Mouse (Mus musculus): ENCODE data around the gene Tmppe. TPM values are rescaled to one million over a fixed set of nuclear protein-coding genes. Genes with fewer than 3 reads are reported as not detected.
"Not testable (repeated sequence)": the region's sequence is repeated elsewhere in the genome, so short reads cannot be mapped to it uniquely, and the experiment has no call there.

Tmppe gene
- total RNA-seq, 2 experiments from 2014 or later = 9.7 to 10.8 TPM

- DNase-seq (ENCODE audit: low spot score in 2 of 2) = no peak
- intact Hi-C loops (cut with DNase I) = no loop called here
Measured at GRCm38 (mm10) chr9:114390749-114391075, 10.2 kb upstream of the Tmppe start.

GRCm38 (mm10) chr9:114394136-114394535 is 6.8 kb upstream of the Tmppe start:
- intact Hi-C loops (cut with DNase I); DNase-seq (ENCODE audit: low spot score in 2 of 2): not testable (repeated sequence)

DNA sequence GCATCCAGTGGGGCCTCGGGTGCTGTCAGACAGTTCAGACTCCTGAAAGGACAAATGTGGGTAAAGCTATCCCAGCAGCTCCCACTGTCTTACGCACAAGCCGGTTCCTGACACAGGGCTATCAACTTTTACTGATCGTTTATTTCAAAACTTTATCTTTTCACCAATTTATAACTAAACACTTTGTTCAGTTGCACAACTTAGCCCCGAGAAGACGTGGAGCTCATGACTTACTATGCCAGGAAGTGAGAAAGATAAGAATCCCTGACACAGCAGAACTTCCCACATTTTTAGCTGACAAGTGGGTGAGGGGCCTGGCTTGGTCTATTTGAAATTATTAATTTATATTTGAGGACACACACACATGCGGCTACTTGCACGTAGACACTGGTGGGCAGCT is 6.2 kb upstream of the Tmppe start:
- DNase-seq (ENCODE audit: low spot score in 2 of 2) = no peak
- intact Hi-C loops (cut with DNase I) = no loop called here

DNA sequence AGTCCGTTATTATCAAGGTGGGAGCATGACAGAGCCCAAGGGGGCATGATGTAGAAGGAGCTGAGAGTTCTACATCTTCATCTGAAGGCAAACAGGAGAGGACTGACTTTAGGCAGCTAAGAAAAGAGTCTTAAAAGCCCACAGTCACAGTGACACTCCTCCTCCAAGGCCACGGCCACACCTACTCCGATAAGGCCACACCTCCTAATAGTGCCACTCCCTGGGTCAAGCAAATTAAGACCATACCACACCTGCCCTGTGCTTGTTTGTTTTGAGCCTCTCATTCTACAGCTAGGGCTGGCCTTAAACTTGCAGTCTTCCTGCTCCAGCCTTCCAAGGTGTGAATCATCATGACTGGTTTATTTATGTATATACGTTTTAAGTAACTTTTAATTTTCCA is 5.6 kb upstream of the Tmppe start:
- DNase-seq (ENCODE audit: low spot score in 2 of 2) = no peak
- intact Hi-C loops (cut with DNase I) = no loop called here

DNA sequence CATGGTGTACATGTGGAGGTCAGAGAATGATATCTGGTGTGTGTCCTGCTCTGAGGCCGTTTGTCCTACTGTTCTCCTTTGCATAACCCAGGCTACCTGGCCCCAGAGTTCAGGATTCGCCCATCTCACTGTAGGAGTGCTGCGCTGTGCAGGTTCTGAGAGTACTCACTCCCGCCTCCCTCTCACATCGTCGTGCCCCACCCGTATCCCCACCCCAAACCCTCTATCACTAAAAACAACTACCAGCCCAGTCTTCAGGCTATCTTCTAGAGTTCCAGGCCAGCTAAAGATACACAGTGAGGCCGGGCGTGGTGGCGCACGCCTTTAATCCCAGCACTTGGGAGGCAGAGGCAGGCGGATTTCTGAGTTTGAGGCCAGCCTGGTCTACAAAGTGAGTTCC is 1.2 kb upstream of the Tmppe start:
- DNase-seq (ENCODE audit: low spot score in 2 of 2) = no peak
- intact Hi-C loops (cut with DNase I) = no loop called here

- intact Hi-C loops (cut with DNase I) = no loop called here
- no peak for DNase-seq (ENCODE audit: low spot score in 2 of 2)
Measured at GRCm38 (mm10) chr9:114400588-114400948, 337 bp upstream of the Tmppe start.

DNA sequence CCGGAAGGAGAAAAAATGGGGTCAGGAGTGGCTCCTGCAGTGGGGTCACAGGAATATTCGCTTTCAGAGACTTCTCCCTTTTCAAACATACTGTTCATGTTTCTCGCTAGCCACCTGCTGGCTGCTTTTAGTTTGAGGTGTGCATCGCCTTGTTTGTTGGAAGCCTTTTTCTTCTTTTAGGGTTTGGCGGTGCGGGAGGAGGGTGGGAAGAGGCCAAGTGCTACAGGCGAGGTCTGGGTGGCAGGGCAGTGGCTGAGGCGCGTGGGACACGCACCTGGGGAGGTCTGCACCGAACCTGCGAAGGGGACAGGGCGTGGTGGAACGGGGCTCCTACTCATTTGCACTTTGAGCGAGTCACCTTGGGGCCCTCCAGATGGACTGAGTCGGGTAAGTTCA is 778 bp downstream of the Tmppe start:
- no peak for DNase-seq (ENCODE audit: low spot score in 2 of 2)
- intact Hi-C loops (cut with DNase I) = no loop called here

GRCm38 (mm10) chr9:114407676-114408075 is 6.8 kb downstream of the Tmppe start:
- intact Hi-C loops (cut with DNase I) = no loop called here
- no peak for DNase-seq (ENCODE audit: low spot score in 2 of 2)

- no peak for DNase-seq (ENCODE audit: low spot score in 2 of 2)
- intact Hi-C loops (cut with DNase I) = no loop called here
Measured at GRCm38 (mm10) chr9:114410313-114410862, 9.5 kb downstream of the Tmppe start.

- DNase-seq (ENCODE audit: low spot score in 2 of 2) = no peak
- intact Hi-C loops (cut with DNase I) = no loop called here
Measured at GRCm38 (mm10) chr9:114411295-114411694, 10.4 kb downstream of the Tmppe start.

DNA sequence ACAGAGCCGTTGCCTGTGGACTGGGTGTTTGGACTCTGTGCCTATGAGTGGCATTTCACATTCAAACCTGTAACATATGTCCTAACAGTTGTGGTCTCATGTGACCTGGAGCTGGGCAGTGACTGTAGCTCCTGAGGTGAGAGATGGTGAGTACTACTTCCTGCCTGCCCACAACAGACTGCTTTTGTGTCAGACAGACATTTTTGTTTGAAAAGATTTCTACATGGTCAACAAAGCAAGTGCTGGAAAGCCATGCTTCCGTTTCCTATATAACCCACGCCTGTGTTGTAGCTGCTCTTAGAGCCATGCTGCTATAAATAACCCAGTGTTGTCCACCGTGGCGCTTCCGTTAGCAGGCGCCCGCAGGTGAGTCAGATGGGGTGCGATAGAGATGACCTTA is 11.5 kb downstream of the Tmppe start:
- intact Hi-C loops (cut with DNase I) = no loop called here
- no peak for DNase-seq (ENCODE audit: low spot score in 2 of 2)

GRCm38 (mm10) chr9:114413866-114414265 is 13.0 kb downstream of the Tmppe start:
- DNase-seq (ENCODE audit: low spot score in 2 of 2) = no peak
- intact Hi-C loops (cut with DNase I) = loop anchor here (2.0 kb wide), 1 partner anchor 85 kb away; no protein-coding TSS in a partner anchor

DNA sequence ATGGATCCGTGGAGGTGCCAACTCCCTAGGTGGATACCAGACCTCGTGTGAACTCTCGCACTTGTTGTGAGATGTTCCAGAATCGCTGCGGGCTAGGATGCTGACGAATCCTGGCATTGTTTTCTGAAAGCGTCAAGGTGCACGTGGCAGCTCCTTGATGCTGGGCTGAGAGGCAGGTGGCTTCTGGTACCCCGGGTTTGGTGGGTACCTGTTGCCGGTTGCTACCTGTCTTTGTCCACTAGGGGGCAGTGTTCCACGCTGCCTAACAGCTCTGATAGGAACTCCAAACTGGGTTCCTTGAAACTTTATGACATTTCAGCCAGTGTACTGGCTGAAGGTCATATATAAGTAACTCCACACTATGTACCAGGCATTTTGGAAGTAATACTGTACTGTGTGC is 14.8 kb downstream of the Tmppe start:
- intact Hi-C loops (cut with DNase I) = loop anchor here (2.0 to 5.0 kb wide), 2 partner anchors 83 to 167 kb away; no protein-coding TSS in a partner anchor
- DNase-seq (ENCODE audit: low spot score in 2 of 2) = peak; percentile 27 to 42

- intact Hi-C loops (cut with DNase I) = loop anchor here (5.0 kb wide), 1 partner anchor 165 kb away; no protein-coding TSS in a partner anchor
- no peak for DNase-seq (ENCODE audit: low spot score in 2 of 2)
Measured at GRCm38 (mm10) chr9:114416646-114417517, 16.0 kb downstream of the Tmppe start.

GRCm38 (mm10) chr9:114418187-114418586 is 17.3 kb downstream of the Tmppe start:
- DNase-seq (ENCODE audit: low spot score in 2 of 2) = peak in 1 of 2 experiments; percentile 24
- intact Hi-C loops (cut with DNase I) = loop anchor here (5.0 kb wide), 1 partner anchor 164 kb away; no protein-coding TSS in a partner anchor

GRCm38 (mm10) chr9:114420443-114420842 is 19.5 kb downstream of the Tmppe start:
- DNase-seq (ENCODE audit: low spot score in 2 of 2) = no peak

DNA sequence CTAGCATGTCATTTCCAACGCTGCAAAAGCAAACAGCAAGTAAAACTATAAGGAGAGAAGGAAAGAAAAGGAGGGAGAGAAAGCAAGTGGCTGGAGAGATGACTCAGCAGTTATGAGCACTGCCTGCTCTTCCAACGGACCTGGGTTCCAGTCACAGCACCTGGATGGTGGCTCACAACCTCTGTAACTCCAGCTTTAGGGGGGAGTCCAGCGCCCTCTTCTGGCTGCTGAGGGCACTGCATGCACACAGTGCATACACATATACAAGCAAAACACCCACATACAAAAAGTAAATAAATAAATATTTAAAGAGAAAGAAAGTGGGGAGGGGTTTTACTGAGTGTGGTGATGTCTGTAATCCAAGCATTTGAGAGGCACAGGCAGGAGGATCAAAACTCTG is 20.1 kb downstream of the Tmppe start:
- intact Hi-C loops (cut with DNase I) = no loop called here
- DNase-seq (ENCODE audit: low spot score in 2 of 2) = no peak

More at GRCm38 (mm10) chr9:114420443-114420842, 19.5 kb downstream of the Tmppe start:
- intact Hi-C loops (cut with DNase I) = no loop called here

GRCm38 (mm10) chr9:114421797-114422196 is 20.9 kb downstream of the Tmppe start:
- intact Hi-C loops (cut with DNase I) = no loop called here
- DNase-seq (ENCODE audit: low spot score in 2 of 2) = no peak

- DNase-seq (ENCODE audit: low spot score in 2 of 2) = no peak
- intact Hi-C loops (cut with DNase I) = no loop called here
Measured at GRCm38 (mm10) chr9:114425576-114425975, 24.7 kb downstream of the Tmppe start.

GRCm38 (mm10) chr9:114426201-114426600 is 25.3 kb downstream of the Tmppe start:
- intact Hi-C loops (cut with DNase I) = no loop called here
- no peak for DNase-seq (ENCODE audit: low spot score in 2 of 2)

- DNase-seq (ENCODE audit: low spot score in 2 of 2) = no peak
- intact Hi-C loops (cut with DNase I) = no loop called here
Measured at GRCm38 (mm10) chr9:114427425-114427824, 26.5 kb downstream of the Tmppe start.
